Mouse (Mus musculus) CD4-positive helper T cell, adult 2 months (primary cell): Measurements from ENCODE around the gene B3gnt2.

Experiments
- DNase-seq: peaks from one replicate; pipeline ENCODE4 v3.0.0-alpha.2; 2012; ENCODE audit warnings: low read depth, missing footprints, low spot score

B3gnt2 gene

GRCm38 (mm10) chr11:22860335-22861227 lies at the start of gene B3gnt2:
TSS of gene B3gnt2 (minus strand) at chr11:22860961.
- peak; percentile 80 for DNase-seq

- no peak for DNase-seq
Observed at GRCm38 (mm10) chr11:22906453-22906865, 45.7 kb upstream of the B3gnt2 start.

GRCm38 (mm10) chr11:22902923-22903322 lies 42.2 kb upstream of the B3gnt2 start:
- peak; percentile 28 for DNase-seq

GRCm38 (mm10) chr11:22900041-22900440 lies 39.3 kb upstream of the B3gnt2 start:
- DNase-seq: no peak

- no peak for DNase-seq
Observed at GRCm38 (mm10) chr11:22897642-22898041, 36.9 kb upstream of the B3gnt2 start.

GRCm38 (mm10) chr11:22897127-22897526 lies 36.4 kb upstream of the B3gnt2 start:
- DNase-seq: no peak

- DNase-seq: no peak
Observed at GRCm38 (mm10) chr11:22893075-22893474, 32.3 kb upstream of the B3gnt2 start.

- no peak for DNase-seq
Observed at GRCm38 (mm10) chr11:22892466-22892865, 31.7 kb upstream of the B3gnt2 start.

- DNase-seq: no peak
Observed at GRCm38 (mm10) chr11:22891876-22892275, 31.1 kb upstream of the B3gnt2 start.

- DNase-seq: no peak
Observed at GRCm38 (mm10) chr11:22891242-22891641, 30.5 kb upstream of the B3gnt2 start.

GRCm38 (mm10) chr11:22889224-22889623 lies 28.5 kb upstream of the B3gnt2 start:
- DNase-seq: no peak

GRCm38 (mm10) chr11:22886991-22887390 lies 26.2 kb upstream of the B3gnt2 start:
- DNase-seq: no peak

- no peak for DNase-seq
Observed at GRCm38 (mm10) chr11:22885350-22885749, 24.6 kb upstream of the B3gnt2 start.

- no peak for DNase-seq
Observed at GRCm38 (mm10) chr11:22883676-22884075, 22.9 kb upstream of the B3gnt2 start.

- DNase-seq: no peak
Observed at GRCm38 (mm10) chr11:22882926-22883325, 22.2 kb upstream of the B3gnt2 start.

- DNase-seq: no peak
Observed at GRCm38 (mm10) chr11:22880383-22881172, 19.8 kb upstream of the B3gnt2 start.

GRCm38 (mm10) chr11:22879645-22880044 lies 18.9 kb upstream of the B3gnt2 start:
- no peak for DNase-seq

- DNase-seq: no peak
Observed at GRCm38 (mm10) chr11:22876680-22877330, 16.0 kb upstream of the B3gnt2 start.

GRCm38 (mm10) chr11:22875279-22875678 lies 14.5 kb upstream of the B3gnt2 start:
- no peak for DNase-seq

- no peak for DNase-seq
Observed at GRCm38 (mm10) chr11:22874747-22875146, 14.0 kb upstream of the B3gnt2 start.

- no peak for DNase-seq
Observed at GRCm38 (mm10) chr11:22873383-22873782, 12.6 kb upstream of the B3gnt2 start.

GRCm38 (mm10) chr11:22872307-22872680 lies 11.5 kb upstream of the B3gnt2 start:
- DNase-seq: peak; percentile 12
